Mouse (Mus musculus) layer of hippocampus, adult 18-20 months (tissue): Measurements from ENCODE around the gene Ak9. TPM values are rescaled to one million over a fixed set of nuclear protein-coding genes. Genes with fewer than 3 reads are reported as not detected.
A peak's percentile ranks its signal among the peaks of the same experiment; 100 is the strongest.

Experiments
- DNase-seq, 2 experiments: peaks; one replicate each; pipeline ENCODE4 v3.0.0; 2022; ENCODE audit warnings: low spot score in 2 of 2
- long read RNA-seq: library from polyadenylated mRNA; stranded (forward); transcript quantifications from one replicate; pipeline ENCODE4 v2.0.0, GENCODE M21; 2021
- total RNA-seq, 2 experiments: library from RNA; stranded (reverse); gene quantifications; 2 replicates each; pipeline ENCODE4 v1.2.3; 2021

The Ak9 gene
- under 1 TPM; 0.20 to 0.25 TPM for total RNA-seq
- long read RNA-seq = 0 reads

- peak; percentile 79 to 92 for DNase-seq
These were observed at the start of gene Ak9 for GRCm38 (mm10) chr10:41303639-41304444. Gene Ak9, plus strand, starts transcription at chr10:41303980.

DNA sequence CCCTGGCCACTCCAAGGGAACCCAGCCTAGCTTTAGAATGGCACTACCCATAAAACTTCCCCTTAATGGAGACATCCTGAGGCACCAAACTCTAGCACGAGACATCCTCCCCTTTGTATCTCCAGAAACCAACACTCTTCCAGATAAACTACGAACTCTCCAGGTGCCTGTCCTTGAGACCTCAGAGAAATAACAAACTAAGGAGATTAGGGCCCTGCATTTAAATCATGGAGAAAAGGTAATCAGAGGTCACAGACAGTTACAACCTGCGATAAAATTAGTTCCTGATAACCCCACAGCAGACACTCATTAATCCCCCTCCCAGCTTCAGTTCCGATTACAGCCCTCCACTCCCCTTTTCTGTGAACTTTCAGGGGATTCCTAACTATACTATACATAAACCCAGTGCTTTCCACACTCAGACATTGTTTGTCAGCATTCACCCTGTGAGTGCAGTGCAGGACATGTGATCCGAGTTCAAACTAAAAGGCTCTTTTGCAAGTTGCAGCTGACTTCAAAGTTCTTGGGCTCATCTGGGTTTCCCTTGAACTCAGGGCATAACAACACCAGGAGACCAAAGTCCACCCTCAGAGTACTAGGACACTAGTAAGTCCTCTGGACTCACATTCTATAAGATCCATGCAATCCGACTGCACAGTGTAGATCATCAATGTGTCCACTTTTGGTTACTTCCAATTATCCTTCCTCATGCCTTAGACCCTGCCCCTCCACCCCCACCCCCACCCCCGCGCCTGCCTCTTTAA, 43.4 kb upstream of the Ak9 start:
- DNase-seq = no peak

GRCm38 (mm10) chr10:41261218-41261617, 42.6 kb upstream of the Ak9 start:
- DNase-seq = no peak

DNA sequence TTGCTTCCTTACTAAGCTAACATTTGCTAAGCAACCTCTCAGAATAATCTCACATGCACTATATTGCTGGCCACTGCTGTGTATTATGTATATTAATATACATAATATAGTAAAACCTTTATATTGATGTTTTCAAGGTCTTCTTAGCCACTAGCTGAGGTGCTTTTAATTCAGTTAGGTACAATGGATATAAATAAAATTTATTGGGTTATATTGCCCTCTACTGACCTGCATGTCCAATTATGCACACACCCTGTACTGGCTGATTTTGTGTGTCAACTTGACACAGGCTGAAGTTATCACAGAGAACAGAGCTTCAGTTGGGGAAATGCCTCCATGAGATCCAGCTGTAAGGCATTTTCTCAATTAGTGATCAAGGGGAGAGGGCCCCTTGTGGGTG, 41.9 kb upstream of the Ak9 start:
- no peak for DNase-seq

DNA sequence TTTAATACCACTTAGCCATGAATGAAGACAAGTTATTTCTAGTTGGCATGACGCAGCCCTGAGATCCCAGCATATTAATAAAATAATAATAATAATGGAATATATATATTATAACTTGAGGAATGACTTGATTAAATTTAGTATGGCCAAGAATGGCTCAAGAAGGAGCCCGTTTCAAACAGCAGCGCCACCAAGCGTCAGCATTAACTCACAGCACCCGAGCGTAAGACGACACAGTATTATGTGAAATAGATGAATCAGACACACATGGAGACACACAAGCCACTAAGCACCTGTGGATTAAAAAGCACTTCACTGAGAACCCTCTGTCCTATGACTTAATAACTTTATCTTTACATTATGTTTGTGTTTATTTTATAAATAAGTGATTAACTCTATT, 31.9 kb upstream of the Ak9 start:
- DNase-seq = peak in 1 of 2 experiments; percentile 44

DNA sequence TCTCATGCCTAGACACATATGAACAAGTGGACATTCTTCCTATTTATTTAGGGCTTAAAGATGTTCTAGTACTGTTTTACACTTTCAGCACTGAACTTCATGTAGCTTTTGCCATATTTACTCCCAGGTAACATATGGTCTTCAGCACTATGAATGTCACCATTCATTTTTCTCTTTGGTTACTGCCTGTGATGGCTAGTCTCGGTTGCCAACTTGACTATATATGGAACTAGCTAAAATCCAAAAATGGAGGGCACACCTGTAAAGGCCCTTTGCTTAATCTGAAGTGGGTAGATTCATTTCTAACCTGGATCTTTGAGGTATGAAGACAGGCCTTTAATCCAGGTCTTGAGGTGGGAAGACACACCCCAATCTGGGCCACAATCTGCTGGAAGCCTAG, 28.9 kb upstream of the Ak9 start:
- no peak for DNase-seq

DNA sequence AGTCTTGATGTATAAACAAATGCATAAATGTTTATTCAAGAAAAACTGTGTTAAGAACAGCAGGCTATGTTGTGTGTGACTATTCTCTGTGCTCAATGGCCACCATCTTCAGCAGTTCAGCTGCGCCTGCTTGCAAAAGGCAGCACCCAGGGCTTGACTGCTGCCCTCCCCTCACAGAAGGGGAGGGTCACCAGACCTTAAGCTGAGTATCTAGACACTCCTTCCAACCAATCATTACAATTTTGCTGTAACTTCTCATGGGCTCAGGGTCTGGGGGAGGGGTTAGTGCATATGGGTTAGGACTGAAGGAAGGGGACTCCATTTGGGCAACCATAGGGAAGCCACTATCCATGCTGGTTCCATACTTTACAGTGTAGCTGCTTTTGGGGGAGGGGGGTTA, 25.0 kb upstream of the Ak9 start:
- no peak for DNase-seq

DNA sequence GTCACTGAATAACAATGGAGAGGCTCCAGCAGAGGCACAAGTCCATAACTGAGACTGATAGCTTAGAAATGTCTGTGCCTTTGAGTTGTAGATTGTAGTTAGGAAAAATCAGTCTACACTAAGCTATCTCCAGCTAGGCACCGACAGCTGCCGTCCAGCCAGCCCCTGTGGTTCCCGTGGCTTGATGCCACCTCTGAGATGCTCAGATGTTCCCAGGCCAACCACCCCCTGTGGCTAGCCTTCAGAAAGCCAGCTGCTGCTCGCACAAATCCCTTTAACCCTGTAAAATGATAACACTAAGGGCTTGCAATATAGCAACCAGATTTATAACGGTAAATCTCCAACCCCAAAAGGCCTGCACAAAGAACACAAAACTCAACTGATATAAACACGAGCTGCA, 23.6 kb upstream of the Ak9 start:
- no peak for DNase-seq

GRCm38 (mm10) chr10:41280796-41281195, 23.0 kb upstream of the Ak9 start:
- no peak for DNase-seq

DNA sequence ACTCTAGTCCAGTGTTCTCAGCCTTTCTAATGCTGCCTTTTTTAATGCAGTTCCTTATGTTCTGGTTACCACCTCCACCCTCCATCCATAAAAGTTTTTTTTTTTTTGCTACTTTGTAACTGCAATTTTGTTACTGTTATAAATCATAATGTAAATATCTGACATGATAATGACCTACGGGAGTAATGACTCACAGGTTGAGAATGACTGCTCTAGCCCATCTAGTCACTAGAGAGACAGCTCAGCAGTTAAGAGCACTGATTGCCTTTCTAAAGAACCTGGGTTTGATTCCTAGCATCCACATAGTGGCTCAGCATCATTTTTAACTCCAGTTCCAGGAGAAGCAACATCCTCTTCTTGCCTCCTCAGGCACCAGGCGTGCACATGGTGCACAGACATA, 21.7 kb upstream of the Ak9 start:
- no peak for DNase-seq

- no peak for DNase-seq
These were observed 16.2 kb upstream of the Ak9 start for GRCm38 (mm10) chr10:41287618-41288017.

DNA sequence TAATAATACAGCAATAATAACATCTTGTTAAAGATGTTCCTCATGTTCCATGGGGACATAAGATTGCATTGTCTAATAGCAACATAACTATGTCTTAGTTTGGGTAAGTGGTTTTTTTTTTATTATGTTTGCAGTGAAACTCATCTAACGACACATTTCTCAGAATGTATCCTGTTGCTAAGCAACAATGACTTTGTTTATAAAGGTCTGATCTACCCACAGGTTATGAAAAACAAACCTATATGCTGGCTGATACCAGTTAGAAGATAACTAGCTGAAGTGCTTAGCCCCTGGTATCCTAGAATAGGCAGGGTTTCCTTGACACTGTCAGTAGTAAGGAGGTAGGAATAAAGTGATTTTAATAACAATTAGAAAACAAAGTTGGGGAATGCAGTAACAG, 15.7 kb upstream of the Ak9 start:
- DNase-seq = no peak

DNA sequence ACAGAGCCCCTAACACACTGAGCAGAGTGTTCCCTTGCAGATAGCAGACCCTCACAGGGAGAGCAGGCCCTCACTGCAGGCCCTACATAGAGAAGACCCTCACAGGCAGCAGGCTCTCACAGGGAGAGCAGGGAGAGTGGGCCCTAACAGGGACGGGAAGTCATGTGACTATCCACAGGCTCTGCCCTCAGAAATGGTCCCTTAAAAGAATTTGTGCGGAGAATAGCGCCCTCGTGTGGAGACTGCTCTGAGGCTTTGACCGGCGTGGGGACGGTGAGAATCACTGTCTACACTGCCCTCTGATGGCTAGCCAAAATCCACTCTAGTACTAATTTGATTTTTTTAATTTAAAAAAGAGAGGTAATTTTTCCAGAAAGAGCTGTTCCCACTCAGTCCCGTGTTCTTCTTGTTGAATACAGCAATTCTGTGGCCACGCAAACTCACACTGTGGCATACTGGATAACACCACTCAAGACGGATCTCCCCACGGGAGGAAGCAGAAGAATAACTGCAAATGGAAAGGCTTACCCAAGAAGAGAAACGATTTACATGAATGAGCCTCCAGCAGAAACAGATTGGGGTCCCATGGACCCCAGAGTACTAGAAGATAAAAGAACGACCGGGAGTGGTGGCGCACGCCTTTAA, 14.9 kb upstream of the Ak9 start:
- DNase-seq = peak; percentile 83 to 93

- no peak for DNase-seq
These were observed 12.8 kb upstream of the Ak9 start for GRCm38 (mm10) chr10:41291021-41291420.

DNA sequence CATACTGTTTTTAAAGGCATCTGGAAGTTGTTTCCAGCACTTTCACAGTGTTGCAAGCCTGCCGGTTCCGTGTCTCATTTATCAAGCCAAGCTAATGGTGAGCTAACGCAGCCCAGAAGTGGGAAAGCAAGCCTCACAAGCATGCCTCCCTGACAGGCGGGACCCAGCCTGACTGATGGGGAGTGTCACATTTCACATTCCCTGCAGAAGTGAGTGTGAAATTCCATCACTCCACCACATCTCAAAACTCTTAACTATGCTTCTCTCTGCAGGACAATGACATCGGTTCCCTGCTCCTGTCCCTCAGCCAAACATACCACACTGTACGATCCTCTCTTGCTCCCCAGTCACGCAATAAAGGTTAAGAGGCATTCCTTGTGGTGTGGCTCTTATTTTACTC, 10.8 kb upstream of the Ak9 start:
- DNase-seq = no peak

DNA sequence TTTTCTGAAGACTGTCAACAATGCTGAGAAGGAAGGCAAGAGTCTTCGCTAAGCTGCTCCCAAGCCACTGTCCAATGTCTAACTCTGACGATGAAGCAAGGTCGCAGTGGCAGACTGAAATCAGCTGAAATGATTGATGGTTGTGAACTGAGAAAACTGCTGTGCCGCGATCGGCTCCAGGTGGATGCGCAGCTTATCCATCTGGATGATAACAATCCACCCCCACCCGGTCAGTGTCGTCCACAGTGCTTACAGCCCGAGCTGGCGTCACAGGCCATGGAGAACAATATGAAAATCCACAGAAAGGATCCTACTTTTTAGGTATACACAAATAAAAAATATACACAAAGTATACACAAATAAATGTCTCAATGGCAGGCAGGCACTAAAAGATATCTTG, 9.0 kb upstream of the Ak9 start:
- no peak for DNase-seq

DNA sequence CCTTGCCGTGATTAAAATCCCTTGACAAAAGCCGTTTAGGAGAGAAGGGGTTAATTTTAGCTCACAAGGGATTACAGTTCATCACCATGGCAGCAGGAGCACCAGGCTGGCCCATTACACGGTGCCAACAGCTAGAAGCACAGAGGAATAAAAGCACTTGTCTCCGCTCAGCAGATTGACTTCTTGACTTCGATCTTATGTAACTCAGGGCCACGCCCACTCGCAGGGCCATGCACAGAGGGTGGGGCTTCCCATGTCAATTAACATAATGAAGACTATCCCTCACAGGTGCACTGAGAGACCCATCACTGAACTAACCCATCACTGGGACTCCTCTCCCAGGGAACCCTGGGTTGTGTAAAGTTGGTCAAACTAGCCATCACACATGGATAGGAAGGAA, 8.6 kb upstream of the Ak9 start:
- DNase-seq = peak in 1 of 2 experiments; percentile 48

- no peak for DNase-seq
These were observed 3.6 kb upstream of the Ak9 start for GRCm38 (mm10) chr10:41300161-41300560.

- DNase-seq = peak; percentile 69 to 89
These were observed 920 bp upstream of the Ak9 start, which contains the start of gene Fig4 for GRCm38 (mm10) chr10:41302689-41303431. Gene Fig4, minus strand, starts transcription at chr10:41303260.

GRCm38 (mm10) chr10:41304961-41305455, 1.2 kb downstream of the Ak9 start:
- DNase-seq = no peak

- no peak for DNase-seq
These were observed 4.4 kb downstream of the Ak9 start for GRCm38 (mm10) chr10:41308205-41308604.
